Mouse (Mus musculus): ENCODE results near the gene Rsad1. TPM values are rescaled to one million over a fixed set of nuclear protein-coding genes. Genes with fewer than 3 reads are reported as not detected.

Gene Rsad1
- 1 to 10 TPM; 5.5 to 7.2 TPM for total RNA-seq (2023)

DNA sequence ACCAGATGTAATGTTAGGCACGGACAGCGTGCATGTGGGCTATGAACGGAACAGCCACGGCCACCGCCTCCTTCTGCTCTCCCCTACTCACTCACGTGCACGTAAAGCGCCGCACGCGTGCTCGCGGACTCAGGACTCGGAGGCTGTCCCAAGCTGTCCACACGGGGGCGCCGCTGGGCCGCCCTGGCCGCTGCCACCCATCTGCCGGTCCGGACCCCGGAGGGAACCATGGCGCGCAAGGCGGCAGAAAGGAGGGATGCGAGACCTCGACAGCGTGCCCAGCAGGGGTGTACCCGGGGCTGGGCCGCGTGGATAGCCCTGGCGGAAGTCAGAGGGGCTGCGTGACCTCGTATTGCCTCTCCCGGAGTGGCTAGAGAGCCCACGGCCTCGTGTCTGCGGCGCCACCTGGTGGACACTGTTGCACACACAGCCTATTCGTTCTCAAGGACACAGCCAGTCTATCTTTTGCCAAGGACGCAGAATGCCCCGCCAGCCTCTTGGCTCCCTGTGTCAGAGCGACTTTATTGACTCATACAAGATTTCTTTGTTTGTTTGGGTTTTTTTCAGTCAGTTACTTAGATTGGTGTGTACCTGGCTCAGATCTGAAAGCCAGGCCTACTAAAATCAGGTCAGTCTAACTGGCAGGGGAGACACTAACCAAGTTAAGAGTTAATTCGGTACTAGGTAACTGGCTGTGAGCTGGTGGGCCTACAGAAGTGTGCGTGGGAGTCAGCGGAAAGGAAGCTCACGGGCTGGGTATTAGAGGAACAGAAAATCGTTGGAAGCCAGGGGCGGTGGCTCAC is at the start of gene Rsad1:
TSS of gene Rsad1 (minus strand) at position 368 of the 803 bp plus-strand sequence.

GRCm38 (mm10) chr11:94564437-94565150 is 15.5 kb upstream of the Rsad1 start, which contains the start of gene Chad:
Gene Chad, plus strand, starts transcription at chr11:94565047.

DNA sequence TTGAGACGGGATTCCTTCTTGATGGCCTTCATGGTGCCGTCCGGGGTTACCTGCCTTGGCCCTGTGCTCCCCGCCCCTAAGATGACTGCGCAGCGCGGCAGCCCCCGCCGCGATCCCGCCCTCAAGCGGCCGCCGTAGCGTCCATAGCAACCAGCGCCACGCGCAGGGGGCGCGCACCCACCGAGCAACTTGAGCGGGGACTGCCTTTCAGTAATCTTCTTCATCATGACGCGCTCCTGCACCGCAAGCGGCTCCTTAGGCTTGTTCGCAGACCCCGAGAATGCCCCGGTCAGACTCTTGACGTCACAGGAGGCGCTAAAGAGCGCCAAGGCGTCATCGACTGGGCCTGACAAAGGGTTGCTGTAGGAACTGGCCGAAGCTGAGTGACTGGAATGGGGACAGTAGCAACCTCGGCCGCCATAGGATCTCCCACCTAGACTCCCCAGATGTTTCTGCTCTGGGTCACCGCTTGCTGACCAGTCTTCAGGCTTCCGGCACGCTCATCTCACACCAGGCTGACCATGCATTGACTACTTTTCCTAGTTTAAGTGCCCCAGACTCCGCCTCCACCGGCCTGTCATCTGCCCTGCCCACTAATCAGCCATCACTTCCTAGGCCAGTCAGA is 27.7 kb downstream of the Rsad1 start, which contains the start of gene Mycbpap:
TSS of gene Mycbpap (minus strand) at position 524 of the 625 bp plus-strand sequence.

GRCm38 (mm10) chr11:94499661-94500152 is 49.3 kb downstream of the Rsad1 start, which contains the start of gene Epn3:
Gene Epn3, minus strand, starts transcription at chr11:94499974.

Other genes starting within 250 kb of the Rsad1 start
- 100 to 1,000 TPM; 106 to 115 TPM for gene Luc7l3, start 227.3 kb downstream of the Rsad1 start, total RNA-seq (2023)
- 10 to 100 TPM; 38.0 to 49.6 TPM for gene Ankrd40, start 221.3 kb downstream of the Rsad1 start, total RNA-seq (2023)
- gene Abcc3, start 156.3 kb downstream of the Rsad1 start, total RNA-seq (2023) = 1 to 10 TPM; 5.0 to 5.1 TPM
- not detected for gene Cacna1g, start 75.1 kb downstream of the Rsad1 start, total RNA-seq (2023)
- not detected for gene Spata20, start 63.1 kb downstream of the Rsad1 start, total RNA-seq (2023)
- gene Epn3, start 49.3 kb downstream of the Rsad1 start, total RNA-seq (2023) = under 1 TPM in 1 of 2 experiments, not detected in 1; 0.15 TPM
- gene Mycbpap, start 27.5 kb downstream of the Rsad1 start, total RNA-seq (2023) = not detected
- not detected for gene Chad, start 15.8 kb upstream of the Rsad1 start, total RNA-seq (2023)
- gene Acsf2, start 52.6 kb upstream of the Rsad1 start, total RNA-seq (2023) = 10 to 100 TPM; 18.8 to 19.5 TPM
- 10 to 100 TPM; 63.3 to 68.5 TPM for gene Lrrc59, start 80.5 kb upstream of the Rsad1 start, total RNA-seq (2023)
- gene Mrpl27, start 104.5 kb upstream of the Rsad1 start, total RNA-seq (2023) = 10 to 100 TPM; 17.2 to 29.0 TPM
- gene Eme1, start 104.7 kb upstream of the Rsad1 start, total RNA-seq (2023) = 1 to 10 TPM; 4.5 to 5.2 TPM
- 10 to 100 TPM; 53.9 to 54.6 TPM for gene Xylt2, start 128.3 kb upstream of the Rsad1 start, total RNA-seq (2023)
- gene Gm11541, start 155.2 kb upstream of the Rsad1 start, total RNA-seq (2023) = not detected
- under 1 TPM in 1 of 2 experiments, not detected in 1; 0.47 TPM for gene Cdc34b, start 192.5 kb upstream of the Rsad1 start, total RNA-seq (2023)
- not detected for gene Tmem92, start 233.4 kb upstream of the Rsad1 start, total RNA-seq (2023)